Mouse (Mus musculus) cerebellum, adult 2 months (tissue): ENCODE data around the gene D11Wsu47e.

ENCODE experiments used
- CTCF ChIP-seq: fragments of 200-500 bp; IDR thresholded peaks from 2 replicates; pipeline ENCODE4 v1.5.1; 2011; ENCODE audit warnings: low read depth, mild to moderate bottlenecking, control low read depth, low read length, moderate library complexity, borderline replicate concordance; ENCODE audit not compliant: insufficient read depth
- POLR2A ChIP-seq: fragments of 200-500 bp; IDR thresholded peaks from 2 replicates; pipeline ENCODE4 v1.6.1; 2011; ENCODE audit warnings: low read length, control low read depth, borderline replicate concordance; ENCODE audit not compliant: insufficient read depth

- TF ChIP-seq POLR2A (no peak), CTCF (no peak)
Measured at GRCm38 (mm10) chr11:113730879-113731278, 46.7 kb downstream of the D11Wsu47e start.
